Mouse (Mus musculus) lung, postnatal 0 days (tissue): Measurements from ENCODE around the gene Cldn14.

Source experiments
- CTCF ChIP-seq: IDR thresholded peaks from 2 replicates; pipeline ENCODE4 v1.5.1; 2016; ENCODE audit warnings: antibody characterized with exemption, mild to moderate bottlenecking
- EP300 ChIP-seq: IDR thresholded peaks from 2 replicates; pipeline ENCODE4 v1.6.1; 2016; ENCODE audit warnings: antibody characterized with exemption, mild to moderate bottlenecking, control low read depth

- TF ChIP-seq CTCF: no peak
- no peak for TF ChIP-seq EP300
Observed at GRCm38 (mm10) chr16:93979316-93979715, 29.3 kb downstream of the Cldn14 start.
